Mouse (Mus musculus): ENCODE data around the gene Shisa3. TPM values are rescaled to one million over a fixed set of nuclear protein-coding genes. Genes with fewer than 3 reads are reported as not detected.

Shisa3 gene
- polyA plus RNA-seq, 1 experiment = not detected

- Histone ChIP-seq H3K4me1 (ENCODE audit: control insufficient read depth, insufficient read depth, low read length) (peaks cover 5% of the 10 kb centered on the region; the same call in 1 of the 2 replicates), H3K4me3 (ENCODE audit: insufficient read depth, low read depth, low read length) (no peak overlapping the region), H3K27ac (ENCODE audit: insufficient read depth, low read depth, low read length) (no peak overlapping the region)
- WGBS = 81% methylated on average over 7 of the region's 7 CpGs
- TF ChIP-seq POLR2A (IDR thresholded peaks at IDR 0.05; ENCODE audit: insufficient read depth, low read depth, low read length) = no peak
- no peak for TF ChIP-seq CTCF (IDR thresholded peaks at IDR 0.05; ENCODE audit: insufficient read depth, low read depth, low read length)
Observed at GRCm38 (mm10) chr5:67629440-67629839, 21.8 kb downstream of the Shisa3 start.

- H3K27ac ChIP-seq (ENCODE audit: insufficient read depth, low read depth, low read length) = no peak overlapping the region
- H3K4me3 ChIP-seq (ENCODE audit: insufficient read depth, low read depth, low read length) = no peak overlapping the region
- 95% methylated on average over 6 of the region's 6 CpGs for WGBS
- peaks cover 5% of the 10 kb centered on the region; the same call in 1 of the 2 replicates for H3K4me1 ChIP-seq (ENCODE audit: control insufficient read depth, insufficient read depth, low read length)
- TF ChIP-seq POLR2A (IDR thresholded peaks at IDR 0.05; ENCODE audit: insufficient read depth, low read depth, low read length) (no peak), CTCF (IDR thresholded peaks at IDR 0.05; ENCODE audit: insufficient read depth, low read depth, low read length) (no peak)
Observed at GRCm38 (mm10) chr5:67629861-67630260, 22.2 kb downstream of the Shisa3 start.

- TF ChIP-seq POLR2A (IDR thresholded peaks at IDR 0.05; ENCODE audit: insufficient read depth, low read depth, low read length) (no peak), CTCF (IDR thresholded peaks at IDR 0.05; ENCODE audit: insufficient read depth, low read depth, low read length) (no peak)
- 98% methylated on average over 12 of the region's 12 CpGs for WGBS
- Histone ChIP-seq H3K4me3 (ENCODE audit: insufficient read depth, low read depth, low read length) (no peak overlapping the region), H3K27ac (ENCODE audit: insufficient read depth, low read depth, low read length) (no peak overlapping the region), H3K4me1 (ENCODE audit: control insufficient read depth, insufficient read depth, low read length) (peaks cover 5% of the 10 kb centered on the region; the same call in 1 of the 2 replicates)
Observed at GRCm38 (mm10) chr5:67631261-67631660, 23.6 kb downstream of the Shisa3 start.

GRCm38 (mm10) chr5:67633138-67633782 lies 25.6 kb downstream of the Shisa3 start:
- TF ChIP-seq CTCF (IDR thresholded peaks at IDR 0.05; ENCODE audit: insufficient read depth, low read depth, low read length) (no peak), POLR2A (IDR thresholded peaks at IDR 0.05; ENCODE audit: insufficient read depth, low read depth, low read length) (no peak)
- WGBS = 42% methylated on average over 7 of the region's 7 CpGs
- Histone ChIP-seq H3K4me3 (ENCODE audit: insufficient read depth, low read depth, low read length) (no peak overlapping the region), H3K4me1 (ENCODE audit: control insufficient read depth, insufficient read depth, low read length) (peaks cover 5% of the 10 kb centered on the region; the same call in 1 of the 2 replicates), H3K27ac (ENCODE audit: insufficient read depth, low read depth, low read length) (no peak overlapping the region)

- peaks cover 5% of the 10 kb centered on the region; the same call in 1 of the 2 replicates for H3K4me1 ChIP-seq (ENCODE audit: control insufficient read depth, insufficient read depth, low read length)
- no peak overlapping the region for H3K27ac ChIP-seq (ENCODE audit: insufficient read depth, low read depth, low read length)
- no peak overlapping the region for H3K4me3 ChIP-seq (ENCODE audit: insufficient read depth, low read depth, low read length)
- WGBS = 58% methylated on average over 10 of the region's 10 CpGs
- TF ChIP-seq POLR2A (IDR thresholded peaks at IDR 0.05; ENCODE audit: insufficient read depth, low read depth, low read length) (no peak), CTCF (IDR thresholded peaks at IDR 0.05; ENCODE audit: insufficient read depth, low read depth, low read length) (no peak)
Observed at GRCm38 (mm10) chr5:67633831-67634268, 26.2 kb downstream of the Shisa3 start.

GRCm38 (mm10) chr5:67634339-67634738 lies 26.7 kb downstream of the Shisa3 start:
- 49% methylated on average over 3 of the region's 3 CpGs for WGBS
- H3K4me1 ChIP-seq (ENCODE audit: control insufficient read depth, insufficient read depth, low read length) = peaks cover 5% of the 10 kb centered on the region; the same call in 1 of the 2 replicates
- no peak overlapping the region for H3K4me3 ChIP-seq (ENCODE audit: insufficient read depth, low read depth, low read length)
- no peak overlapping the region for H3K27ac ChIP-seq (ENCODE audit: insufficient read depth, low read depth, low read length)
- TF ChIP-seq CTCF (IDR thresholded peaks at IDR 0.05; ENCODE audit: insufficient read depth, low read depth, low read length) (no peak), POLR2A (IDR thresholded peaks at IDR 0.05; ENCODE audit: insufficient read depth, low read depth, low read length) (no peak)

- H3K27ac ChIP-seq (ENCODE audit: insufficient read depth, low read depth, low read length) = no peak overlapping the region
- H3K4me3 ChIP-seq (ENCODE audit: insufficient read depth, low read depth, low read length) = no peak overlapping the region
- no peak for TF ChIP-seq POLR2A (IDR thresholded peaks at IDR 0.05; ENCODE audit: insufficient read depth, low read depth, low read length)
- no peak for TF ChIP-seq CTCF (IDR thresholded peaks at IDR 0.05; ENCODE audit: insufficient read depth, low read depth, low read length)
- 89% methylated on average over 8 of the region's 8 CpGs for WGBS
- H3K4me1 ChIP-seq (ENCODE audit: control insufficient read depth, insufficient read depth, low read length) = no peaks in the 10 kb centered on the region
Observed at GRCm38 (mm10) chr5:67640596-67641312, 33.1 kb downstream of the Shisa3 start.

GRCm38 (mm10) chr5:67641406-67642120 lies 33.9 kb downstream of the Shisa3 start:
- H3K27ac ChIP-seq (ENCODE audit: insufficient read depth, low read depth, low read length) = no peak overlapping the region
- 85% methylated on average over 8 of the region's 8 CpGs for WGBS
- no peaks in the 10 kb centered on the region for H3K4me1 ChIP-seq (ENCODE audit: control insufficient read depth, insufficient read depth, low read length)
- no peak overlapping the region for H3K4me3 ChIP-seq (ENCODE audit: insufficient read depth, low read depth, low read length)
- TF ChIP-seq POLR2A (IDR thresholded peaks at IDR 0.05; ENCODE audit: insufficient read depth, low read depth, low read length) (no peak), CTCF (IDR thresholded peaks at IDR 0.05; ENCODE audit: insufficient read depth, low read depth, low read length) (no peak)

Measured in olfactory bulb, adult 2 months (tissue).